Mouse (Mus musculus): ENCODE results near the gene Gm29644.
"Not testable (repeated sequence)": the region's sequence is repeated elsewhere in the genome, so short reads cannot be mapped to it uniquely, and the experiment has no call there.

The Gm29644 gene

GRCm38 (mm10) chrY:70303187-70303586 lies at the start of gene Gm29644, which contains the start of gene Gm29423:
Gm29644 (minus strand) TSS chrY:70303343.
Gm29423 (minus strand) TSS chrY:70303287.
- CTCF ChIA-PET = not testable (repeated sequence)

- CTCF ChIA-PET = not testable (repeated sequence)
These were observed 29.6 kb downstream of the Gm29644 start, which contains the start of gene Gm21118 for GRCm38 (mm10) chrY:70273542-70273941. Gm21118 (minus strand) TSS chrY:70273642.

Data from spleen, embryonic (tissue).